Comparison of ENCODE assay signal across 9 mouse cellular contexts in genomic region chr1:38847975-38848374, GRCm38 (mm10). TPM values are rescaled to one million over a fixed set of nuclear protein-coding genes. Genes with fewer than 3 reads are reported as not detected.
DNase-seq lines count a peak whose midpoint lies in the region; ATAC-seq and TF ChIP-seq lines count a peak whose summit lies in the region.
"Had no signal": no experiment of that assay in that cellular context is flagged by ENCODE, and none has a peak within 500 bp of the region (broad histone marks: within the 10 kb centered on the region; RNA-seq: fewer than 3 reads in every experiment).

No protein-coding gene starts in this region.

- no peaks in the 10 kb centered on the region for H3K27me3 ChIP-seq in C2C12 (ENCODE audit: control insufficient read depth, insufficient read depth, insufficient read length)
- peaks cover 20% of the 10 kb centered on the region; the same call in 1 of the 2 replicates for H3K27me3 ChIP-seq in hindbrain, embryonic 12.5 days
- H3K27me3 ChIP-seq in midbrain, embryonic 12.5 days = peaks cover 14% of the 10 kb centered on the region; the same call in 1 of the 2 replicates

- DNase-seq in cerebellum, postnatal 36 days = peak; percentile 34 to 57
- no peak for DNase-seq in adrenal gland, postnatal 4 days (ENCODE audit: low spot score in 2 of 2)
- no peak for DNase-seq in gastrocnemius, postnatal 36 days
- no peak for DNase-seq in kidney, adult 11 months
- DNase-seq: lung, embryonic 14.5 days had no signal

- peak overlapping the region; percentile 42 for H3K4me2 ChIP-seq in hindbrain, embryonic 12.5 days (replicated peaks)
- H3K4me2 ChIP-seq in midbrain, embryonic 12.5 days (replicated peaks) = peak overlapping the region; percentile 44
- H3K4me2 ChIP-seq: lung, embryonic 14.5 days had no signal

- H3ac ChIP-seq in C2C12 (ENCODE audit: control insufficient read depth, insufficient read length, low read depth) = no peak overlapping the region

- 27% methylated on average over 11 of the region's 11 CpGs for WGBS in hindbrain, embryonic 12.5 days
- 15% methylated on average over 11 of the region's 11 CpGs for WGBS in midbrain, embryonic 12.5 days

- no peaks in the 10 kb centered on the region for H3K9me3 ChIP-seq in hindbrain, embryonic 12.5 days (replicated peaks)
- no peaks in the 10 kb centered on the region for H3K9me3 ChIP-seq in midbrain, embryonic 12.5 days

- no peak for TF ChIP-seq CTCF in C2C12 (IDR thresholded peaks at IDR 0.05; ENCODE audit: control insufficient read depth, insufficient read depth, insufficient read length)

- H3K4me1 ChIP-seq in hindbrain, embryonic 12.5 days = peaks cover 14% of the 10 kb centered on the region
- H3K4me1 ChIP-seq in midbrain, embryonic 12.5 days = peaks cover 28% of the 10 kb centered on the region

- peak overlapping the region; percentile 69 for H3K27ac ChIP-seq in hindbrain, embryonic 12.5 days
- peak overlapping the region; percentile 47 for H3K27ac ChIP-seq in midbrain, embryonic 12.5 days (replicated peaks)

- intact Hi-C loops in gastrocnemius, postnatal 36 days (cut with DNase I) = no loop called here

- ATAC-seq in hindbrain, embryonic 12.5 days (ENCODE audit: low FRiP score) = peak; percentile 91
- ATAC-seq in midbrain, embryonic 12.5 days (ENCODE audit: low FRiP score, low read depth) = peak; percentile 92
- no peak for ATAC-seq in megakaryocyte progenitor cell, adult 5-6 weeks (replicated peaks; ENCODE audit: poor library complexity)

- H3K9ac ChIP-seq in hindbrain, embryonic 12.5 days = no peak overlapping the region
- no peak overlapping the region for H3K9ac ChIP-seq in midbrain, embryonic 12.5 days (replicated peaks)
- H3K9ac ChIP-seq: lung, embryonic 14.5 days had no signal

- no peak overlapping the region for H3K4me3 ChIP-seq in C2C12 (ENCODE audit: insufficient read depth, poor library complexity, severe bottlenecking)
- H3K4me3 ChIP-seq in hindbrain, embryonic 12.5 days = peak overlapping the region; percentile 18; the same call in 1 of the 2 replicates
- H3K4me3 ChIP-seq in midbrain, embryonic 12.5 days = peak overlapping the region; percentile 28; the same call in 1 of the 2 replicates

- no peaks in the 10 kb centered on the region for H3K36me3 ChIP-seq in C2C12 (ENCODE audit: control insufficient read depth, insufficient read depth)
- H3K36me3 ChIP-seq in hindbrain, embryonic 12.5 days = no peaks in the 10 kb centered on the region
- H3K36me3 ChIP-seq in midbrain, embryonic 12.5 days = no peaks in the 10 kb centered on the region

- H3K79me2 ChIP-seq in C2C12 (ENCODE audit: control insufficient read depth, insufficient read depth) = no peaks in the 10 kb centered on the region

- H3K79me3 ChIP-seq in C2C12 (ENCODE audit: low read depth) = no peaks in the 10 kb centered on the region

TF ChIP-seq in C2C12, 6 proteins besides CTCF, POLR2A, EP300 and RAD21:
- no peak for TF ChIP-seq FOSL1 (IDR thresholded peaks at IDR 0.05; ENCODE audit: insufficient read depth, low read length, poor library complexity, severe bottlenecking)
- peak; percentile 11 for TF ChIP-seq USF1 (IDR thresholded peaks at IDR 0.05; ENCODE audit: low read depth)

RNA-seq across cellular contexts. Expression of gene Lonrf2, which starts 11.5 kb away (rescaled TPM):
- polyA plus RNA-seq in C2C12 (2012; fragmentation: generic; extraction: Trizol) = not detected
- polyA plus RNA-seq in hindbrain, embryonic 12.5 days (2016; fragmentation: Nextera tagmentation; extraction: Ambion mirVana) = 7.6 and 8.2 TPM in 2 replicates
- 5.2 and 7.5 TPM in 2 replicates for polyA plus RNA-seq in midbrain, embryonic 12.5 days (2016; fragmentation: Nextera tagmentation; extraction: Ambion mirVana)
- 10 to 100 TPM in 1 of 2 experiments, 1 to 10 TPM in 1; 8.7 to 10.6 TPM for total RNA-seq in adrenal gland, postnatal 4 days (2021)
- not detected in 2 replicates for total RNA-seq in megakaryocyte progenitor cell, adult 5-6 weeks (2015)
- 0.10 and 0.21 TPM in 2 replicates for total RNA-seq in megakaryocyte progenitor cell, adult 5-6 weeks (2017)
- total RNA-seq in gastrocnemius, postnatal 36 days (2021) = under 1 TPM; 0.28 to 0.42 TPM

RNA-seq across cellular contexts. Expression of gene Chst10, which starts 50.0 kb away (rescaled TPM):
- 0.06 TPM for polyA plus RNA-seq in C2C12 (2012; fragmentation: generic; extraction: Trizol)
- polyA plus RNA-seq in hindbrain, embryonic 12.5 days (2016; fragmentation: Nextera tagmentation; extraction: Ambion mirVana) = 31.0 and 32.4 TPM in 2 replicates
- polyA plus RNA-seq in midbrain, embryonic 12.5 days (2016; fragmentation: Nextera tagmentation; extraction: Ambion mirVana) = 27.3 and 32.1 TPM in 2 replicates
- total RNA-seq in adrenal gland, postnatal 4 days (2021) = 1 to 10 TPM; 3.8 to 5.3 TPM
- 0.32 and 1.7 TPM in 2 replicates for total RNA-seq in megakaryocyte progenitor cell, adult 5-6 weeks (2015)
- 0.25 and 0.57 TPM in 2 replicates for total RNA-seq in megakaryocyte progenitor cell, adult 5-6 weeks (2017)
- total RNA-seq in gastrocnemius, postnatal 36 days (2021) = under 1 TPM; 0.10 to 0.28 TPM

Comparison
In these comparisons a context has a peak if more than half of its experiments do, and no peak if none do; other contexts are left out.
1. DNase-seq: peak in cerebellum, postnatal 36 days (2 of 2); none in adrenal gland, postnatal 4 days (0 of 2), gastrocnemius, postnatal 36 days (0 of 2) and kidney, adult 11 months (single experiment).
2. RNA of gene Lonrf2, which starts 11.5 kb away (total RNA-seq): 8.7 to 10.6 TPM in adrenal gland, postnatal 4 days; 0.28 to 0.42 TPM in gastrocnemius, postnatal 36 days and 0.10 to 0.21 TPM in megakaryocyte progenitor cell, adult 5-6 weeks; every median in the first group is over 4 times any median in the second.